9 mouse cellular contexts compared by ENCODE assay signal in the genomic region with DNA sequence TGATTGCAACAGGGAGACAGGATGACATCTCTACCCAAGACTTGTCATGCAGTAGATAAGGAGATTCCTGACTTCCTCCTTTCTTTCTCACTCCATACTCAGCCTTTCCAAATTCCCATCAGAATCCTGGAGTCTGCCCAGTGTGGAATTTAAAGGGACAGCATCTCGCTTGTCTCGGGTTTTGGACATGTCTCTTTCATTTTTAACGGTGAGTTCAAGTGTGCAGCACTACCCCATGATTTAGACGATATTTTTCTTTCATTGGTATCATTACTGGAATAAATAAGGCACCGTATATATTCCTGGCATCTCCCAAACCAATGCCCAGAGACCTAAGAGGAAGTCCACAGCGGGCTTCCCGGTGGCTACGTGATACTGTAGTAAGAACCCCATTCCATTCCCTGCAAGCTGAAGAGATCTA. TPM values are rescaled to one million over a fixed set of nuclear protein-coding genes. Genes with fewer than 3 reads are reported as not detected.
DNase-seq lines count a peak whose midpoint lies in the region; ATAC-seq and TF ChIP-seq lines count a peak whose summit lies in the region.
"Had no signal": no experiment of that assay in that cellular context is flagged by ENCODE, and none has a peak within 500 bp of the region (broad histone marks: within the 10 kb centered on the region; RNA-seq: fewer than 3 reads in every experiment).

No protein-coding gene starts in this region.

- TF ChIP-seq EP300 in heart, adult 2 months (IDR thresholded peaks at IDR 0.05; ENCODE audit: insufficient read depth, low read depth, low read length), result no peak

- DNase-seq in heart, adult 2 months, result no peak
- peak; percentile 28 for DNase-seq in NIH3T3 (ENCODE audit: low read depth)
- DNase-seq in urinary bladder, postnatal 14 days (ENCODE audit: low spot score), result no peak
- DNase-seq in gastrocnemius, postnatal 4 days (ENCODE audit: low spot score in 2 of 2), result no peak

- 11% methylated on average over 8 of the region's 8 CpGs for WGBS in heart, embryonic 15.5 days
- WGBS in heart, adult 2 months, result 7% methylated on average over 8 of the region's 8 CpGs
- WGBS in limb, embryonic 13.5 days, result 14% methylated on average over 8 of the region's 8 CpGs

- H3K4me2 ChIP-seq in heart, embryonic 15.5 days, result peak overlapping the region; percentile 80
- peak overlapping the region; percentile 87 for H3K4me2 ChIP-seq in limb, embryonic 13.5 days (replicated peaks)

- peaks cover 27% of the 10 kb centered on the region for H3K27me3 ChIP-seq in heart, embryonic 15.5 days
- no peaks in the 10 kb centered on the region; the same call in 1 of the 2 replicates for H3K27me3 ChIP-seq in heart, adult 2 months (ENCODE audit: control insufficient read depth, insufficient read depth, low read length)
- peaks cover 39% of the 10 kb centered on the region for H3K27me3 ChIP-seq in limb, embryonic 13.5 days

- ATAC-seq in heart, embryonic 15.5 days (replicated peaks; ENCODE audit: insufficient number of reproducible peaks, insufficient read depth, low FRiP score, low read depth), result no peak
- ATAC-seq in limb, embryonic 13.5 days (ENCODE audit: low FRiP score, low read depth), result no peak
- no peak for ATAC-seq in inflammation-experienced regulatory T-cells, adult 6 months

- intact Hi-C loops in heart, adult 2 months (cut with DNase I), result no loop called here

- H3K27ac ChIP-seq in heart, embryonic 15.5 days, result no peak overlapping the region
- H3K27ac ChIP-seq in heart, adult 2 months, result no peak overlapping the region
- H3K27ac ChIP-seq in embryonic fibroblast, embryonic 13.5 days (ENCODE audit: insufficient read depth, low read length), result no peak overlapping the region
- no peak overlapping the region for H3K27ac ChIP-seq in limb, embryonic 13.5 days

- no peaks in the 10 kb centered on the region for H3K9me3 ChIP-seq in heart, embryonic 15.5 days (replicated peaks)
- H3K9me3 ChIP-seq in limb, embryonic 13.5 days, result no peaks in the 10 kb centered on the region

- no peak overlapping the region for H3K9ac ChIP-seq in heart, embryonic 15.5 days
- H3K9ac ChIP-seq in heart, adult 2 months (ENCODE audit: low read depth, low read length), result no peak overlapping the region
- H3K9ac ChIP-seq in limb, embryonic 13.5 days, result no peak overlapping the region

- TF ChIP-seq CTCF in heart, adult 2 months (IDR thresholded peaks at IDR 0.05), result no peak
- TF ChIP-seq CTCF in embryonic fibroblast, embryonic 13.5 days (IDR thresholded peaks at IDR 0.05; ENCODE audit: borderline replicate concordance, insufficient read depth, low read length), result no peak

- H3K79me2 ChIP-seq in heart, adult 2 months (replicated peaks; ENCODE audit: control insufficient read depth, insufficient read depth, low read length), result no peaks in the 10 kb centered on the region

- no peaks in the 10 kb centered on the region for H3K36me3 ChIP-seq in heart, embryonic 15.5 days
- no peaks in the 10 kb centered on the region for H3K36me3 ChIP-seq in heart, adult 2 months (ENCODE audit: control insufficient read depth, insufficient read depth, low read length)
- no peaks in the 10 kb centered on the region for H3K36me3 ChIP-seq in limb, embryonic 13.5 days

- TF ChIP-seq POLR2A in heart, adult 2 months (IDR thresholded peaks at IDR 0.05; ENCODE audit: insufficient read depth, low read depth, low read length), result no peak
- TF ChIP-seq POLR2A in embryonic fibroblast, embryonic 13.5 days (IDR thresholded peaks at IDR 0.05; ENCODE audit: low read depth, low read length), result no peak

- H3K4me3 ChIP-seq in heart, embryonic 15.5 days, result peak overlapping the region; percentile 54
- no peak overlapping the region for H3K4me3 ChIP-seq in heart, adult 2 months
- H3K4me3 ChIP-seq in embryonic fibroblast, embryonic 13.5 days (ENCODE audit: insufficient read depth, low read length), result peak overlapping the region; percentile 57
- peak overlapping the region; percentile 56 for H3K4me3 ChIP-seq in limb, embryonic 13.5 days

- peaks cover 8% of the 10 kb centered on the region; the same call in 1 of the 2 replicates for H3K4me1 ChIP-seq in heart, embryonic 15.5 days (replicated peaks)
- H3K4me1 ChIP-seq in heart, adult 2 months (ENCODE audit: control insufficient read depth, insufficient read depth, low read length), result no peaks in the 10 kb centered on the region
- H3K4me1 ChIP-seq in embryonic fibroblast, embryonic 13.5 days (ENCODE audit: control insufficient read depth, insufficient read depth, low read length), result no peaks in the 10 kb centered on the region
- peaks cover 12% of the 10 kb centered on the region; the same call in 1 of the 2 replicates for H3K4me1 ChIP-seq in limb, embryonic 13.5 days

RNA-seq across cellular contexts. Expression of a gene that starts 1.1 kb away (rescaled TPM):
- 3.2 and 5.8 TPM in 2 replicates for polyA plus RNA-seq in heart, embryonic 15.5 days (2015; fragmentation: Nextera tagmentation; extraction: Ambion mirVana)
- total RNA-seq in heart, adult 2 months (2021), result under 1 TPM; 0.08 to 0.09 TPM
- polyA plus RNA-seq in heart, adult 2 months (2012; rRNA removed), result 0.20 TPM in 1 of 2 replicates, not detected in the other
- polyA plus RNA-seq in embryonic fibroblast, embryonic 13.5 days (2011; ENCODE audit: insufficient read length, low read depth, missing spikeins), result 5.8 and 8.4 TPM in 2 replicates
- 13.0 and 13.3 TPM in 2 replicates for polyA plus RNA-seq in limb, embryonic 13.5 days (2015; fragmentation: Nextera tagmentation; extraction: Ambion mirVana)
- not detected for polyA plus RNA-seq in inflammation-experienced regulatory T-cells, adult 6 months (2017; shearing (Covaris generic))
- total RNA-seq in gastrocnemius, postnatal 4 days (2021), result under 1 TPM; 0.49 to 0.74 TPM
- total RNA-seq: neutrophil, adult 5-6 weeks had no signal
